Mouse (Mus musculus): ENCODE measurements at regions not wholly inside any gene's neighbourhood (a gene's known extent, or its start where the extent isn't known, plus 50 kb on each side); places are given as distances from the start of the nearest gene placed in this dataset.

GRCm38 (mm10) chr2:166357824-166358223 lies 202.4 kb upstream of the Sulf2 start:
- peak; percentile 82 for DNase-seq (ENCODE audit: low read depth, low spot score)

GRCm38 (mm10) chr2:166355944-166356343 lies 200.5 kb upstream of the Sulf2 start:
- DNase-seq (ENCODE audit: low read depth, low spot score) = no peak

- no peak for DNase-seq (ENCODE audit: low read depth, low spot score)
These were observed 200.0 kb upstream of the Sulf2 start for GRCm38 (mm10) chr2:166355446-166355845.

GRCm38 (mm10) chr2:166354391-166354790 lies 198.9 kb upstream of the Sulf2 start:
- DNase-seq (ENCODE audit: low read depth, low spot score) = no peak

GRCm38 (mm10) chr2:166353447-166354111 lies 198.1 kb upstream of the Sulf2 start:
- DNase-seq (ENCODE audit: low read depth, low spot score) = peak; percentile 79

- no peak for DNase-seq (ENCODE audit: low read depth, low spot score)
These were observed 196.5 kb upstream of the Sulf2 start for GRCm38 (mm10) chr2:166351984-166352383.

DNA sequence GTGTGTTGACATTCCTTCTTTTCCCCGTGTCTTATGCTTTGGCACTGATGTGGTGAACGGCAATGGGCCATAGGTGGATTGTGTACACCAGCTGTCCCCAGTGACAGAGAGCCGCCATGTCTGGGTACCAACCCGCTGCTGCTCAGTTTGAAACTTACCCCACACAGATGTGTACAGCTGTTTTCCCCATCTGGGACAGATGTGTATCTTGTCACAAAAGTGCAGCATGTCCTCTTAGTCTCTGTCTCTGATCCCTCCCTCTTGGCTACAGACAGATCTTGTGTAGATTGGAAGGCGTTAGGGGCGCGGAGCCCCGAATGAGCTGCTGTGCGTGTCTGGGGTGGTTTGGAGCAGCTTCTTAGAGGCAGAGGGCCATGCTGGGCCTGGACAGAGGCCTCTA lies 196.1 kb upstream of the Sulf2 start:
- DNase-seq (ENCODE audit: low read depth, low spot score) = no peak

DNA sequence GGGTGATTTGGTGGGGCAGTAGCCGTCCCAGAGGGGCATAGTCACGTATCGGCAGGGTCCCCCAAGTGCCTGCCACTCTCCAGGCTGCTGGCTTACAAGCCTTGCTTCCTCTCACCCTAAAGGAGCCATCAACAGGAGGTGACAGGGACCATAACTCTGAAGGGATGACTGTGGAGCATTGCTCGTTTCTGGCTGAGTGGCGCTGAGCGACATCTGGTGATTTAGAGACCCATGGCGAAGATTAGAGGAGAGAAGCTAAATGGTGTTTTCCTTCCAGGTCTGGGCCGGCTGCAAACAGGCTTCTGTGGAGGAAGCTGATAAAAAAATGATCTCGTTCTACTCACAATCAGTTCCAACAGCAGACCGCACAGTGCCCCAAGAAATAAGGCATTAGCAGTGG lies 193.2 kb upstream of the Sulf2 start:
- DNase-seq (ENCODE audit: low read depth, low spot score) = no peak

DNA sequence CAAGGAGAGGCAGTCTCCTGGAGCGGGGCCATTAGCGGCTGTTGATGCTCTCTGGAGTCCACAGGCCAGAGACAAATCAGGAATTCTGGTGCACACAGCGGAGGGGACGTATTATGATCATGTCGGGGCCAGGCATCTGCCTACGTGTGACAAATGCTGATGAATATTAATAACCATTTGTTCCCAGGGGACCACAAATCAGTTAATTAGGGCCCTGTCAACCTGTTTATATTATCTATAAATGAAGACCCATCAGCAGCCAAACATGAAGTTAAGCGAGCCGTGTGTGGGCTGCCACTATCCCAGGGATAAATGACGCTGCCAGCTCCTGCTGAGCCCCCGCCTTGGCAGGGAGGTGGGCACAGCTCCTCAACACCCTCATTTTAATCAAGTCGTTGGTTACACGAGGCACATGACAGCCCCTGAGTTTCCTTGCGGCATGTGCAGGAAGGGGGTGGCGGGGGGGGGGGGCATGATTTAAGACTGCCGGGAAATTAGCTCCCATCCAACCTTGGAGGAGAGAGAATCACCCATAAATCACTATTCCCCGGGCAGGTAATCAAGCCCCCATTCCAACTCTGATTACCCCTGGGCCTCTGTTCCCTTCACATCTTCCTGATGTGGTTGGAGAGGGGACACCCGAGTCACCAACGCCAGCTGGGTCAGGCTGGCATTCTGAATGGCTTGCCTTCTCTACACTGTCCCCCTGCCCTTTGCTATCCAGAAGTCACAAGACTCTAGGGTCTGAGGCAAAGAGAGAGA lies 191.1 kb upstream of the Sulf2 start:
- no peak for DNase-seq (ENCODE audit: low read depth, low spot score)

DNA sequence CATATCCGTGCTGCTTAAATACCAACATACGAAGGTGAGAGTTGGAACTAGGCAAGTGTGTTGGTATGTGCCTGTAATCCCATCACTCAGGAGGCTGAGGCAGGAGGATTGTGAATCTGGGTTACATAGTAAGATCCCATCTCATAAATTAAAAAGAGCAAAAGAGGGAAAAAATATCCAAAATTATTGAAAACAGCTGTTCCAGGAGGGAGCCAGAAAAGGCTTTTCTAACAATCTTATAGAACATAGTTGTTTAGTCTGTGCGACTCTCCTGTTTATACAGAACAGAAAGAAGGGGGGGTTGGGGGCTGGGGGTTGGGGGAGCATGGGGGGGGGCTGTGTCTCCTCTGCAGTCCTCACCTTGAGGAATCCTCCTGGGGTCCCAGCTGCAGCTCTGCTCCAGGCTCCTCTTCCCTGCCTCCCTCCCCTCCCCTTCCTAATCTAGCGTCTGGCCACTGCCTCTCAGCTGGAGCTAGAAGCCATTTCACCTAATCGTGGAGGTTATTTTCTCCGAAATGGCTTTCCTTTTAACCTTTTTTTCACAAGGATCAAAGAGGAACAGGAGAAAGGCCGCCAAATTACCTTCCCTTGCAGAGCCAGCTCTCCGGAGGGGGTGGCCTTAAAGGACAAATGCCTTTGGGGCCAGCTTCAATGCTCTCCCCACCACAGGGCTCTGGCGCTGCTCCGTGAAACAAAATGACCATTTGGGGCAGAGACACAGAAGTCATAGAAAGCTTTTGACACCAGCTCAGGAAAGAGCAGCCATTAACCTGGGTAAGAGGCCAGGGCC lies 188.3 kb upstream of the Sulf2 start:
- no peak for DNase-seq (ENCODE audit: low read depth, low spot score)

DNA sequence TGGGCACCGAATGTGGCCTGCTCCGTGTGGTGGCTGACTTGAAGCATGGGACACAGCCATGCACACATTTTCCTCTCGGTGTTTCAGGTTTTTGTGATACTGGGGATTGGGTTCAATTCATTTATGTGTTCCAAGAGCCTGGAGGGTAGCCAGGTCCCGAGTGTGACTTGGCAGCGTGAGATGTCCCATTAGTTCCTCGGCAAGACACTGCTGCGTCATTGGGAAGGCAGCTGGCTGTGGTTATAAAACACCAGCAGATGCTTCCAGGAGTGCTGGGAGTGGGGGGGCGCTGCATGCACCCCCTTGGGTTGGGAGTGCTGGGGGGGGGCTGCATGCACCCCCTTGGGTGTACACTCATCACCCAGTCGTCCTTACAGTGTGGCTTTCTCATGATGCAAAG lies 186.9 kb upstream of the Sulf2 start:
- no peak for DNase-seq (ENCODE audit: low read depth, low spot score)

GRCm38 (mm10) chr2:166340196-166340595 lies 184.7 kb upstream of the Sulf2 start:
- DNase-seq (ENCODE audit: low read depth, low spot score) = no peak

DNA sequence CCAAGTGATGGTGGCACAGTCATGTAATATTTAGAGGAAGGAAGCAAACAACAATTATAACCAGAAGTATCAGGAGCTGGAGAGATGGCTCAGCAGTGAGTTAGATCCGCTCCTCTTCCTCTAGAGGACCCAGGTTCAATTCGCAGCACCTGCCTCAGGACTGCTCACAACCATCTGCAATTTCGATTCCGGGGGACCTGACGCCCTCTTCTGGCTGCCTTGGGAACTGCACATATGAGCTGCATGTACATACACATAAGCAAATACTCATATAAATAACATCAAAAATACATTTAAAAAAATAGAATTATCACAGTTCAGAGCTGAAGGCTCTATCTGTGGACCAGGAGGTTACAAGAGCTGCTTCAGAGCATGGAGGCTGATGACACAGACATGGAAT lies 184.0 kb upstream of the Sulf2 start:
- no peak for DNase-seq (ENCODE audit: low read depth, low spot score)

GRCm38 (mm10) chr2:166338396-166339085 lies 183.1 kb upstream of the Sulf2 start:
- no peak for DNase-seq (ENCODE audit: low read depth, low spot score)

DNA sequence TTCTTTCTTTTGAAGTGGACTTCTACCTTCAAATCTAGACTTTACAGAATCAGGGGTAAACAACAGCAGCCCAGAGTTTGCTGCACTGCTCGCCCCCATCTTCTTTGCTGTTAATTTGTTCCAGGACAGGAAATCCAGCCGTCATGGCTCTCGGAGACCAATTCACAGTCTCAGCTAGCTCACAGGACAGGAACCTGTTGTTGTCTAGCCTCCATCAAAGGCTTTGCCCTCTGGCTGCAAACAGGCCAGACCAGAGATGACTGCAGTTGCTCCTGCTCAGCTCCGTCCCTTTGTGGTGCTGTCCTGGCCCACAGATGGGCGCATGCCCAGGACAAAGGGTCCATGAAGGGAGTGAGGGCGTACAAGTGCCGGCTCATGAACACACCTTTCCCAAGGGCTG lies 182.2 kb upstream of the Sulf2 start:
- no peak for DNase-seq (ENCODE audit: low read depth, low spot score)

DNA sequence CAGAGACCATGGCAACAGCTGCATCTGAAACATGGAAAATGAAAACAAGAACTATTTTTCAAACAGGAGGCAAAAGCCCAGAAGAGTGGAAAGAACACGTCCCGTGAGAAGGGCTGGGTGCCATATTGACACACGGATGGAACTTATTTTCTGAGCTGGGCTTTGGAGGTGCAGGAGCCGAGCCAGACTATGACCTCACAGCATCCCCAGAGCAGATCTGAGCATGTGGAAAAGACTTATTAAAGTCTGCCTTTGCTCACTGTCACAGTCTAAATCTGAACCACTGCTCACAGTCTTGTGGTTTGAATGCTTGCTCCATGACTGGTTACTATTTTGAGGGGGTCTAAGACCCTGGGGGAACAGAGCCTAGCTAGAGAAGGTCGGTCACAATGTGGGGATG lies 180.2 kb upstream of the Sulf2 start:
- no peak for DNase-seq (ENCODE audit: low read depth, low spot score)

GRCm38 (mm10) chr2:166334559-166334958 lies 179.1 kb upstream of the Sulf2 start:
- DNase-seq (ENCODE audit: low read depth, low spot score) = no peak

- no peak for DNase-seq (ENCODE audit: low read depth, low spot score)
These were observed 178.4 kb upstream of the Sulf2 start for GRCm38 (mm10) chr2:166333818-166334217.

GRCm38 (mm10) chr2:166332748-166333417 lies 177.4 kb upstream of the Sulf2 start:
- peak; percentile 66 for DNase-seq (ENCODE audit: low read depth, low spot score)

DNA sequence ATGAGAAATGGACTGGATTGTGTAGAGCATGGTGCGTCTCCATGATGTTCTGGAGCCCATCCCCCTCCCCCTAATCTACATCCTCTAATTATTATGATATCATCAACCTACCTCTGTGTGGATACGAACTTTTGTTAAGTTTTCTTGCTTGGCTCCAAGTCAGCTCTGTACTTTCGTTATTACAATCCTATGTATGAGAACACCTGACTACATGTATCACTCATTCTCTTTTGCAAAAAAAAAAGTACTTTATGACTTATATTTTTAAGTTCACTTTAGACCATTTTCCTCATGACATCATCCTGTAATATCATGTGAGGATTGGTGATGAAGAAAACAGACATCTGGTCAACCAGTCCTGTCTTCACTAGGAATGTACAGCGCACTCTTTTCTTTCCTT lies 175.7 kb upstream of the Sulf2 start:
- no peak for DNase-seq (ENCODE audit: low read depth, low spot score)

DNA sequence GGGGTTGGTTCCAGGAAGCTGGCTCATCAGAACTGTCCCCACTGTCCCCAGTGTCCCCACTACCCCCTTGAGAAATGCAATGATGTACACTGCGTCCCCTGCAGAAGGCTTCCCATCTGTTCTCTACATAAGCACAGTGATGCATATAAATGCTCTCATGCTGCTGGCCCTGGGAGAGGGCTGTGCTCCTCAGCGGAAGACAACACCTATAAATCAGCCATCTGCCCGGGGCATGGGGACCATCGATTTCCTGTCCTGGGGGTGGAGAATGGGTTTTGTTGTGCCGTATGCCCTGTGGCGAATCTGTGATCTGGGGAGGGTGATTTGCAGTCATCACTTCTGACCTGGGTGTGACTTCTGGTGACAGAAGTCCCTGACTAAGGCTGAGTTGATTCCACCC lies 174.9 kb upstream of the Sulf2 start:
- no peak for DNase-seq (ENCODE audit: low read depth, low spot score)

Measured in 3T3-L1 (cell line).